Mouse (Mus musculus): ENCODE measurements around the gene Slc23a2. TPM values are rescaled to one million over a fixed set of nuclear protein-coding genes. Genes with fewer than 3 reads are reported as not detected.
A peak's percentile ranks its signal among the peaks of the same experiment; 100 is the strongest.

Slc23a2 gene
- polyA plus RNA-seq (2016; fragmentation: Nextera tagmentation; extraction: Ambion mirVana) = 17.1 and 19.8 TPM in 2 replicates

GRCm38 (mm10) chr2:132144971-132145691 lies at the start of gene Slc23a2:
Gene Slc23a2 (minus strand): TSS chr2:132145108.
- H3K9ac ChIP-seq = peak within 1 kb of the TSS; percentile 96
- peak within 1 kb of the TSS; percentile 78 for H3K4me2 ChIP-seq (replicated peaks)
- H3K4me1 ChIP-seq = peaks cover 12% of the 10 kb centered on the region
- peak within 1 kb of the TSS; percentile 94 for H3K4me3 ChIP-seq
- under 1% methylated on average over 44 of the region's 68 CpGs for WGBS
- peaks cover 3% of the 10 kb centered on the region; the same call in 1 of the 2 replicates for H3K27me3 ChIP-seq
- peak; percentile 89 for ATAC-seq (ENCODE audit: low FRiP score)
- H3K9me3 ChIP-seq (replicated peaks) = no peaks in the 10 kb centered on the region
- H3K36me3 ChIP-seq = no peaks in the 10 kb centered on the region
- peak within 1 kb of the TSS; percentile 72; the same call in 1 of the 2 replicates for H3K27ac ChIP-seq

GRCm38 (mm10) chr2:132190602-132191161 lies 45.8 kb upstream of the Slc23a2 start:
- Histone ChIP-seq H3K9me3 (replicated peaks) (no peaks in the 10 kb centered on the region), H3K27ac (no peak overlapping the region), H3K4me3 (no peak overlapping the region), H3K4me1 (no peaks in the 10 kb centered on the region), H3K4me2 (replicated peaks) (no peak overlapping the region), H3K36me3 (no peaks in the 10 kb centered on the region), H3K27me3 (no peaks in the 10 kb centered on the region), H3K9ac (no peak overlapping the region)
- 85% methylated on average over 3 of the region's 3 CpGs for WGBS
- ATAC-seq (ENCODE audit: low FRiP score) = no peak

GRCm38 (mm10) chr2:132183874-132184273 lies 39.0 kb upstream of the Slc23a2 start:
- Histone ChIP-seq H3K27ac (no peak overlapping the region), H3K27me3 (no peaks in the 10 kb centered on the region), H3K36me3 (no peaks in the 10 kb centered on the region), H3K4me2 (replicated peaks) (no peak overlapping the region), H3K9me3 (replicated peaks) (no peaks in the 10 kb centered on the region), H3K4me1 (no peaks in the 10 kb centered on the region), H3K4me3 (no peak overlapping the region), H3K9ac (no peak overlapping the region)
- no peak for ATAC-seq (ENCODE audit: low FRiP score)
- WGBS = 74% methylated on average over 6 of the region's 6 CpGs

- Histone ChIP-seq H3K9me3 (replicated peaks) (no peaks in the 10 kb centered on the region), H3K36me3 (no peaks in the 10 kb centered on the region), H3K27ac (no peak overlapping the region), H3K4me2 (replicated peaks) (no peak overlapping the region), H3K27me3 (no peaks in the 10 kb centered on the region), H3K4me1 (no peaks in the 10 kb centered on the region), H3K4me3 (no peak overlapping the region), H3K9ac (no peak overlapping the region)
- 60% methylated on average over 1 of the region's 1 CpGs for WGBS
- ATAC-seq (ENCODE audit: low FRiP score) = no peak
Measured at GRCm38 (mm10) chr2:132180463-132181205, 35.7 kb upstream of the Slc23a2 start.

GRCm38 (mm10) chr2:132179371-132179770 lies 34.5 kb upstream of the Slc23a2 start:
- Histone ChIP-seq H3K4me2 (replicated peaks) (no peak overlapping the region), H3K4me1 (no peaks in the 10 kb centered on the region), H3K36me3 (no peaks in the 10 kb centered on the region), H3K9ac (no peak overlapping the region), H3K27ac (no peak overlapping the region), H3K9me3 (replicated peaks) (no peaks in the 10 kb centered on the region), H3K27me3 (no peaks in the 10 kb centered on the region), H3K4me3 (no peak overlapping the region)
- no peak for ATAC-seq (ENCODE audit: low FRiP score)
- 92% methylated on average over 7 of the region's 7 CpGs for WGBS

- Histone ChIP-seq H3K4me1 (no peaks in the 10 kb centered on the region), H3K9ac (no peak overlapping the region), H3K4me3 (no peak overlapping the region), H3K27ac (no peak overlapping the region), H3K4me2 (replicated peaks) (no peak overlapping the region), H3K27me3 (no peaks in the 10 kb centered on the region), H3K9me3 (replicated peaks) (no peaks in the 10 kb centered on the region), H3K36me3 (no peaks in the 10 kb centered on the region)
- ATAC-seq (ENCODE audit: low FRiP score) = no peak
- WGBS = 88% methylated on average over 9 of the region's 9 CpGs
Measured at GRCm38 (mm10) chr2:132177406-132177805, 32.5 kb upstream of the Slc23a2 start.

GRCm38 (mm10) chr2:132176289-132176848 lies 31.5 kb upstream of the Slc23a2 start:
- Histone ChIP-seq H3K9ac (no peak overlapping the region), H3K9me3 (replicated peaks) (no peaks in the 10 kb centered on the region), H3K27me3 (no peaks in the 10 kb centered on the region), H3K4me2 (replicated peaks) (no peak overlapping the region), H3K36me3 (no peaks in the 10 kb centered on the region), H3K4me3 (no peak overlapping the region), H3K4me1 (no peaks in the 10 kb centered on the region), H3K27ac (no peak overlapping the region)
- 84% methylated on average over 3 of the region's 3 CpGs for WGBS
- ATAC-seq (ENCODE audit: low FRiP score) = no peak

GRCm38 (mm10) chr2:132174048-132174447 lies 29.1 kb upstream of the Slc23a2 start:
- 87% methylated on average over 3 of the region's 3 CpGs for WGBS
- H3K9me3 ChIP-seq (replicated peaks) = no peaks in the 10 kb centered on the region
- no peak overlapping the region for H3K9ac ChIP-seq
- no peaks in the 10 kb centered on the region for H3K36me3 ChIP-seq
- H3K27ac ChIP-seq = no peak overlapping the region
- ATAC-seq (ENCODE audit: low FRiP score) = no peak
- H3K4me1 ChIP-seq = no peaks in the 10 kb centered on the region
- no peak overlapping the region for H3K4me3 ChIP-seq
- H3K4me2 ChIP-seq (replicated peaks) = no peak overlapping the region
- no peaks in the 10 kb centered on the region for H3K27me3 ChIP-seq

GRCm38 (mm10) chr2:132171939-132172338 lies 27.0 kb upstream of the Slc23a2 start:
- H3K36me3 ChIP-seq = no peaks in the 10 kb centered on the region
- 89% methylated on average over 8 of the region's 8 CpGs for WGBS

GRCm38 (mm10) chr2:132169150-132169549 lies 24.2 kb upstream of the Slc23a2 start:
- H3K4me2 ChIP-seq (replicated peaks) = no peak overlapping the region
- H3K27me3 ChIP-seq = no peaks in the 10 kb centered on the region
- no peak for ATAC-seq (ENCODE audit: low FRiP score)
- no peak overlapping the region for H3K4me3 ChIP-seq
- no peak overlapping the region for H3K27ac ChIP-seq
- 87% methylated on average over 7 of the region's 7 CpGs for WGBS
- no peaks in the 10 kb centered on the region for H3K36me3 ChIP-seq
- H3K9ac ChIP-seq = no peak overlapping the region
- H3K4me1 ChIP-seq = no peaks in the 10 kb centered on the region
- no peaks in the 10 kb centered on the region for H3K9me3 ChIP-seq (replicated peaks)

More at GRCm38 (mm10) chr2:132171939-132172338, 27.0 kb upstream of the Slc23a2 start:
- no peak for ATAC-seq (ENCODE audit: low FRiP score)
- no peak overlapping the region for H3K27ac ChIP-seq
- no peak overlapping the region for H3K9ac ChIP-seq
- H3K4me1 ChIP-seq = no peaks in the 10 kb centered on the region
- no peaks in the 10 kb centered on the region for H3K27me3 ChIP-seq
- no peak overlapping the region for H3K4me3 ChIP-seq
- H3K9me3 ChIP-seq (replicated peaks) = no peaks in the 10 kb centered on the region
- H3K4me2 ChIP-seq (replicated peaks) = no peak overlapping the region

GRCm38 (mm10) chr2:132163626-132164025 lies 18.7 kb upstream of the Slc23a2 start:
- H3K36me3 ChIP-seq = no peaks in the 10 kb centered on the region
- H3K4me1 ChIP-seq = no peaks in the 10 kb centered on the region
- H3K9ac ChIP-seq = no peak overlapping the region
- ATAC-seq (ENCODE audit: low FRiP score) = no peak
- 88% methylated on average over 1 of the region's 1 CpGs for WGBS
- H3K27ac ChIP-seq = no peak overlapping the region
- H3K9me3 ChIP-seq (replicated peaks) = no peaks in the 10 kb centered on the region
- H3K4me2 ChIP-seq (replicated peaks) = no peak overlapping the region
- no peak overlapping the region for H3K4me3 ChIP-seq
- no peaks in the 10 kb centered on the region for H3K27me3 ChIP-seq

- no peaks in the 10 kb centered on the region for H3K27me3 ChIP-seq
- H3K4me2 ChIP-seq (replicated peaks) = no peak overlapping the region
- WGBS = 78% methylated on average over 4 of the region's 4 CpGs
- H3K9me3 ChIP-seq (replicated peaks) = no peaks in the 10 kb centered on the region
- no peak overlapping the region for H3K9ac ChIP-seq
- H3K4me1 ChIP-seq = no peaks in the 10 kb centered on the region
- H3K4me3 ChIP-seq = no peak overlapping the region
- no peak for ATAC-seq (ENCODE audit: low FRiP score)
- no peak overlapping the region for H3K27ac ChIP-seq
- no peaks in the 10 kb centered on the region for H3K36me3 ChIP-seq
Measured at GRCm38 (mm10) chr2:132157482-132157881, 12.6 kb upstream of the Slc23a2 start.
